Mouse (Mus musculus) ES-E14 (cell line): ENCODE data around the gene Hoxb1. TPM values are rescaled to one million over a fixed set of nuclear protein-coding genes. Genes with fewer than 3 reads are reported as not detected.

Experiments
- DNase-seq: peaks from one replicate; pipeline ENCODE4 v3.0.0-alpha.2; 2013; ENCODE audit warnings: low read depth, low spot score
- H3K27ac ChIP-seq: 2 replicates; pipeline ENCODE4 v1.5.1; 2012; ENCODE audit warnings: low read depth, mild to moderate bottlenecking, low read length, moderate library complexity, mixed read lengths; ENCODE audit not compliant: poor library complexity, insufficient read depth, severe bottlenecking
- H3K36me3 ChIP-seq: 2 replicates; pipeline ENCODE4 v1.6.1; 2012; ENCODE audit warnings: mild to moderate bottlenecking, low read length, moderate library complexity, mixed read lengths; ENCODE audit not compliant: control insufficient read depth, poor library complexity, insufficient read depth, severe bottlenecking
- H3K4me1 ChIP-seq, 2 experiments: fragments of 150-350 bp in 1 of 2; sonication (generic) in 1 of 2; 2 replicates each; pipeline ENCODE4 v1.6.1; 2012; ENCODE audit warnings: low read length in 2 of 2, mild to moderate bottlenecking in 1 of 2, mixed read lengths in 1 of 2; ENCODE audit not compliant: control insufficient read depth in 2 of 2, insufficient read depth in 2 of 2, poor library complexity in 1 of 2
- H3K4me3 ChIP-seq, 2 experiments: fragments of 150-350 bp in 1 of 2; sonication (generic) in 1 of 2; 2 replicates each; pipeline ENCODE4 v1.5.1; 2012; ENCODE audit warnings: low read length in 2 of 2, low read depth in 1 of 2, mild to moderate bottlenecking in 1 of 2, mixed read lengths in 1 of 2; ENCODE audit not compliant: insufficient read depth in 1 of 2, poor library complexity in 1 of 2, severe bottlenecking in 1 of 2
- H3K9ac ChIP-seq: 2 replicates; pipeline ENCODE4 v1.6.1; 2012; ENCODE audit warnings: low read depth, mild to moderate bottlenecking, low read length, mixed read lengths; ENCODE audit not compliant: poor library complexity, insufficient read depth, severe bottlenecking
- H3K9me3 ChIP-seq: fragments of 150-350 bp; sonication (generic); 2 replicates; pipeline ENCODE4 v1.6.1; 2012; ENCODE audit warnings: low read depth, mild to moderate bottlenecking, low read length; ENCODE audit not compliant: control insufficient read depth, insufficient read depth
- CHD2 ChIP-seq: IDR thresholded peaks from 2 replicates; pipeline ENCODE4 v1.6.1; 2014; ENCODE audit warnings: mild to moderate bottlenecking, low read depth, low read length, inconsistent platforms
- HCFC1 ChIP-seq: IDR thresholded peaks from 2 replicates; pipeline ENCODE4 v1.6.1; 2012; ENCODE audit warnings: low read length, inconsistent platforms, borderline replicate concordance; ENCODE audit not compliant: insufficient read depth
- MAFK ChIP-seq: IDR thresholded peaks from 2 replicates; pipeline ENCODE4 v1.6.1; 2014; ENCODE audit warnings: mild to moderate bottlenecking, low read depth, low read length, inconsistent platforms; ENCODE audit not compliant: insufficient read depth
- ZC3H11A ChIP-seq: IDR thresholded peaks from 2 replicates; pipeline ENCODE4 v1.6.1; 2012; ENCODE audit warnings: low read depth, mild to moderate bottlenecking, inconsistent platforms, low read length, borderline replicate concordance
- ZNF384 ChIP-seq: IDR thresholded peaks from 2 replicates; pipeline ENCODE4 v1.6.1; 2012; ENCODE audit warnings: low read depth, low read length, inconsistent platforms
- in situ Hi-C, 2 experiments: fragments of 600-800 bp; cut with MboI; formaldehyde crosslinking; loops; one replicate each; pipeline ENCODE4 v1.15.1; 2025; ENCODE audit warnings: low sequenced_read_pairs in 2 of 2, inconsistent platforms in 1 of 2; ENCODE audit not compliant: unreplicated experiment in 2 of 2
- total RNA-seq: library from RNA; depleted of rRNA; stranded (reverse); fragments of 300-350 nt; gene quantifications from 2 replicates; pipeline ENCODE4 v1.2.3, GENCODE M21; 2012

Gene Hoxb1
- total RNA-seq, 1 experiment: 0.49 TPM

DNA sequence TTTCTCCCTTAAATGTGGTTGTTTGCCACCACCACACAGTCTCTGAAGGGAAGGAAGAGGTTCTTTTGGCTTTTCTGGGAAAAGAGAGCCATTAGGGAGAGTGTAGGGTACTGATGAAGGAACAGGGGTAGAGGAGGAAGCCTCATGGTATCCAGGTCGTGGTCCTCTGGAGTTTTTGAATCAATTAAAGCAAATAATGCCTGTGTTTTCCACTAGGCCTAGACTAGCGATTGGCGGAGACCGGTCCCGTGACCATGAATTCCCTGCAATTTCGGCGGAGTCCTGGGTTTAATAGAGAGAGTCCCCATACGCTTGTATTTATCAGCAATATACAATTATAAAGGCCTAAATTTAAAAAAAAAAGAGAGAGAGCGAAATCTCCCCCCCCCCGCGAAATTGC, 14.2 kb upstream of the Hoxb1 start:
- H3K36me3 ChIP-seq: no peaks in the 10 kb centered on the region
- H3K4me1 ChIP-seq: peaks cover 0 to 5% of the 10 kb centered on the region in 2 experiments; a peak in 1 of 4 replicates
- in situ Hi-C loops: loop anchor here in 1 of 2 experiments (10.0 kb wide), 1 partner anchor 57 kb away; the partner anchor contains the start of gene Hoxb6
- no peak for DNase-seq
- TF ChIP-seq CHD2 (no peak), HCFC1 (no peak), ZNF384 (no peak), ZC3H11A (no peak), MAFK (no peak)
- H3K4me3 ChIP-seq: no peak overlapping the region
- no peak overlapping the region for H3K9ac ChIP-seq
- no peaks in the 10 kb centered on the region for H3K9me3 ChIP-seq
- no peak overlapping the region for H3K27ac ChIP-seq

DNA sequence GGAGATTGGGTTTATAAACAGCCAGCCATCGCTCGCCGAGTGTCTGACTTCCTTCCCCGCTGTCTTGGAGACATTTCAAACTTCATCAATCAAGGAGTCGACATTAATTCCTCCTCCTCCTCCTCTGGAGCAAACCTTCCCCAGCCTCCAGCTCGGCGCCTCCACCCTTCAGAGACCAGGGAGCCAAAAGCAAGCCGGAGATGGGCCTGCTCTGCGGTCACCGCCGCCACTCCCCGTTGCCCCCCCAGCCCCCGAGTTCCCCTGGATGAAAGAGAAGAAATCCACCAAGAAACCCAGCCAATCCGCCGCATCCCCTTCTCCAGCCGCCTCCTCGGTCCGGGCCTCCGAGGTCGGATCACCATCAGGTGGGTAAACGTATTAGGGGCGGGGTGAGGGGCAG, 13.7 kb upstream of the Hoxb1 start:
- no peaks in the 10 kb centered on the region for H3K36me3 ChIP-seq
- peaks cover 0 to 5% of the 10 kb centered on the region in 2 experiments; a peak in 1 of 4 replicates for H3K4me1 ChIP-seq
- in situ Hi-C loops: loop anchor here in 1 of 2 experiments (10.0 kb wide), 1 partner anchor 57 kb away; the partner anchor contains the start of gene Hoxb6
- H3K27ac ChIP-seq: no peak overlapping the region
- no peak for DNase-seq
- H3K9me3 ChIP-seq: no peaks in the 10 kb centered on the region
- no peak overlapping the region for H3K9ac ChIP-seq
- TF ChIP-seq HCFC1 (no peak), ZNF384 (no peak), MAFK (no peak), CHD2 (no peak), ZC3H11A (no peak)
- H3K4me3 ChIP-seq: peak overlapping the region in 1 of 2 experiments; percentile 4; a peak in 1 of 4 replicates

DNA sequence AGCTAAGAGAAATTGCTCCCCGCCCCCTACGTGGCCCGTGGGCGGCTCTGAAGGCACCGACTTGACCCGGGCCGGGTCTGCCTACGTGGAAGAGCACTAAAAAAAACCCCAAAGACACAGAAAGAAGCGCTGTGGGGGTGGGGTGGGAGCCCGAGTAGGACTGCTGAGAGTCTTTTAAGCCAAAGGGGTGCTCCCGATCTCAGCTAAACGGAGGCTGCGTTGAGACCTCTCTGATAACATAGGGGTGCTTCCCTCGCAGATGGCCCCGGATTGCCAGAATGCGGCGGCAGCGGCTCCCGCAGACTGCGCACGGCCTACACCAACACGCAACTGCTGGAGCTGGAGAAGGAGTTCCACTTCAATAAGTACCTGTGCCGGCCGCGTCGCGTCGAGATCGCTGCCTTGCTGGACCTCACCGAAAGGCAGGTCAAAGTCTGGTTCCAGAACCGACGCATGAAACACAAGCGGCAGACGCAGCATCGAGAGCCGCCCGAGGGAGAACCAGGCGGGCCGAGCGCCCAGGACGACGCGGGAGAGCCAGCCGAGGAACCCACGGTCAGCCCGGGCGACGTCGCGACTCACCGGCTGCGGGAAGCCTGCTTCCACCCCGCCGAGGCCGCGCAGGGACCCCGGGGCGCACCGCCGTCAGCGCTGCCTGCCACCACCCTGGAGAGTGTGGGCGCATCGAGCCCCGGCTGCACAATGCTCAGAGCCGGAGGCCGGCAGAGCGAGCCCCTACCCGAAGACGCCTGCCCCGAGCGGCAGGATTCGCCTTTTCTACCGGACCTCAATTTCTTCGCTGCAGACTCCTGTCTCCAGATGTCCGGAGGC, 12.6 kb upstream of the Hoxb1 start:
- TF ChIP-seq ZNF384 (no peak), MAFK (no peak), HCFC1 (no peak), CHD2 (no peak), ZC3H11A (no peak)
- H3K9ac ChIP-seq: peak overlapping the region; percentile 48; the same call in 1 of the 2 replicates
- no peaks in the 10 kb centered on the region for H3K36me3 ChIP-seq
- no peak overlapping the region for H3K27ac ChIP-seq
- H3K4me3 ChIP-seq: peak overlapping the region; percentile 18 to 42; a peak in 3 of 4 replicates
- H3K4me1 ChIP-seq: peaks cover 0 to 5% of the 10 kb centered on the region in 2 experiments; a peak in 1 of 4 replicates
- no peaks in the 10 kb centered on the region for H3K9me3 ChIP-seq
- in situ Hi-C loops: loop anchor here in 1 of 2 experiments (10.0 kb wide), 1 partner anchor 58 kb away; the partner anchor contains the start of gene Hoxb6
- no peak for DNase-seq

DNA sequence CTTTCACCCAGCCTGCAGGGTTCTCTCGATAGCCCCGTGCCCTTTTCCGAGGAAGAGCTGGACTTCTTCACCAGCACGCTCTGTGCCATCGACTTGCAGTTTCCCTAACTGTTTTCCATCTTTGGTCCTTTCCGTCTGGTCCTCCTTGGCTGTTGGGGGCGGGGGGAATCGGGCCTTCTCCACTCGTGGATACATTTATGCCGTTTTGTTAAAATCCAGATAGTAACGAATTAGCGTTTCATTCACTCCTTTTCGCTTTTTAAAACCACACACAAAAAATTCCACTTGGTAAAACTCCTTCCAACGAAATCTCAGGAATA, 12.1 kb upstream of the Hoxb1 start:
- Histone ChIP-seq H3K4me3 (no peak overlapping the region), H3K27ac (no peak overlapping the region), H3K36me3 (no peaks in the 10 kb centered on the region), H3K9ac (no peak overlapping the region), H3K4me1 (peaks cover 0 to 5% of the 10 kb centered on the region in 2 experiments; a peak in 1 of 4 replicates), H3K9me3 (no peaks in the 10 kb centered on the region)
- in situ Hi-C loops: loop anchor here in 1 of 2 experiments (10.0 kb wide), 1 partner anchor 59 kb away; the partner anchor contains the start of gene Hoxb6
- no peak for TF ChIP-seq HCFC1
- TF ChIP-seq MAFK: no peak
- no peak for TF ChIP-seq ZC3H11A
- no peak for TF ChIP-seq CHD2
- TF ChIP-seq ZNF384: no peak
- no peak for DNase-seq
